Mouse (Mus musculus) myocyte (in vitro differentiated cells): ENCODE measurements at regions not wholly inside any gene's neighbourhood (a gene's known extent, or its start where the extent isn't known, plus 50 kb on each side); places are given as distances from the start of the nearest gene placed in this dataset.

Source experiments
- E2F4 ChIP-seq: IDR thresholded peaks from one replicate; pipeline ENCODE4 v1.6.1; 2011; ENCODE audit warnings: mild to moderate bottlenecking, control low read depth, moderate library complexity; ENCODE audit not compliant: insufficient read depth
- MAX ChIP-seq: IDR thresholded peaks from one replicate; pipeline ENCODE4 v1.6.1; 2011; ENCODE audit warnings: low read depth, mild to moderate bottlenecking, control low read depth
- MYOD1 ChIP-seq, 3 experiments: IDR thresholded peaks; one replicate each; pipeline ENCODE4 v1.6.1; 2011; ENCODE audit warnings: control low read depth in 2 of 3, low read depth in 2 of 3, mild to moderate bottlenecking in 2 of 3, moderate library complexity in 1 of 3; ENCODE audit not compliant: insufficient read length in 2 of 3, control insufficient read depth in 1 of 3
- MYOG ChIP-seq, 3 experiments: IDR thresholded peaks; one replicate each; pipeline ENCODE4 v1.6.1; 2011; ENCODE audit warnings: control low read depth in 2 of 3, low read depth in 2 of 3, mild to moderate bottlenecking in 2 of 3; ENCODE audit not compliant: insufficient read length in 2 of 3, control insufficient read depth in 1 of 3, insufficient read depth in 1 of 3
- POLR2A ChIP-seq: IDR thresholded peaks from one replicate; pipeline ENCODE4 v1.6.1; 2011; ENCODE audit warnings: low read depth, mild to moderate bottlenecking, control low read depth, moderate library complexity; ENCODE audit not compliant: insufficient read length
- POLR2AphosphoS2 ChIP-seq: IDR thresholded peaks from one replicate; pipeline ENCODE4 v1.6.1; 2011; ENCODE audit warnings: low read depth, control low read depth; ENCODE audit not compliant: insufficient read length
- SRF ChIP-seq: IDR thresholded peaks from one replicate; pipeline ENCODE4 v1.6.1; 2011; ENCODE audit warnings: low read depth; ENCODE audit not compliant: control insufficient read depth, insufficient read length
- TCF12 ChIP-seq: IDR thresholded peaks from one replicate; pipeline ENCODE4 v1.6.1; 2011; ENCODE audit warnings: mild to moderate bottlenecking, control low read depth; ENCODE audit not compliant: poor library complexity, insufficient read depth, severe bottlenecking
- TCF3 ChIP-seq: IDR thresholded peaks from one replicate; pipeline ENCODE4 v1.6.1; 2011; ENCODE audit warnings: low read depth, control low read depth; ENCODE audit not compliant: insufficient read length
- USF1 ChIP-seq: IDR thresholded peaks from one replicate; pipeline ENCODE4 v1.6.1; 2011; ENCODE audit warnings: low read depth, mild to moderate bottlenecking, control low read depth, moderate library complexity

GRCm38 (mm10) chr9:32010953-32011770 is 97.9 kb upstream of the Barx2 start:
- TF ChIP-seq MAX (no peak), SRF (no peak), POLR2A (no peak), MYOG (IDR thresholded peaks at IDR 0.05; ENCODE audit: control insufficient read depth in 1 of 3, insufficient read depth in 1 of 3, insufficient read length in 2 of 3, low read depth in 2 of 3) (no peak), POLR2AphosphoS2 (no peak), TCF12 (no peak), TCF3 (no peak), MYOD1 (IDR thresholded peaks at IDR 0.05; ENCODE audit: control insufficient read depth in 1 of 3, insufficient read length in 2 of 3, low read depth in 2 of 3) (no peak), USF1 (no peak), E2F4 (no peak)
